Mouse (Mus musculus) limb, embryonic 10.5 days (tissue): Measurements from ENCODE around the gene Baiap2l2. TPM values are rescaled to one million over a fixed set of nuclear protein-coding genes. Genes with fewer than 3 reads are reported as not detected.

Source experiments
- DNase-seq: peaks from one replicate; pipeline ENCODE4 v3.0.0-alpha.2; 2017; ENCODE audit warnings: low spot score
- H3K27ac ChIP-seq: fragments of 300-500 bp; sonication (generic); 2 replicates; pipeline ENCODE4 v1.5.1; 2016; ENCODE audit warnings: mild to moderate bottlenecking
- H3K27me3 ChIP-seq: fragments of 300-500 bp; sonication (generic); 2 replicates; pipeline ENCODE4 v1.6.1; 2016; ENCODE audit warnings: low read depth, mild to moderate bottlenecking; ENCODE audit not compliant: poor library complexity, severe bottlenecking
- H3K36me3 ChIP-seq: fragments of 300-500 bp; sonication (generic); 2 replicates; pipeline ENCODE4 v1.6.1; 2016; ENCODE audit warnings: mild to moderate bottlenecking, moderate library complexity
- H3K4me1 ChIP-seq: fragments of 300-500 bp; sonication (generic); 2 replicates; pipeline ENCODE4 v1.6.1; 2016
- H3K4me3 ChIP-seq: fragments of 300-500 bp; sonication (generic); 2 replicates; pipeline ENCODE4 v1.5.1; 2016; ENCODE audit warnings: mild to moderate bottlenecking, moderate library complexity
- H3K9me3 ChIP-seq: fragments of 300-500 bp; sonication (generic); replicated peaks from 2 replicates; pipeline ENCODE4 v1.6.1; 2016; ENCODE audit warnings: mild to moderate bottlenecking
- WGBS: fragments of 180-500 bp; shearing (Covaris S2); methylation state at CpG from one replicate; pipeline ENCODE4 v1.1.7; 2016; 5-methylcytosine and 5-hydroxymethylcytosine counted together
- polyA plus RNA-seq: library from polyadenylated mRNA; unstranded; fragments of >200 nt; fragmentation: Nextera tagmentation; extraction: Ambion mirVana; gene quantifications from 2 replicates; pipeline ENCODE4 v1.2.1, GENCODE M21; 2016

Baiap2l2 gene
- polyA plus RNA-seq, 1 experiment from 2014 or later, result 3.1 TPM

GRCm38 (mm10) chr15:79213591-79213990 is 71.7 kb downstream of the Baiap2l2 start:
- Histone ChIP-seq H3K27ac (peak overlapping the region; percentile 65), H3K4me3 (no peak overlapping the region), H3K27me3 (no peaks in the 10 kb centered on the region), H3K36me3 (no peaks in the 10 kb centered on the region), H3K9me3 (no peaks in the 10 kb centered on the region), H3K4me1 (0 out of 2 replicates have a peak, but pooled peaks cover 6% of the 10 kb centered on the region)
- 81% methylated on average over 6 of the region's 6 CpGs for WGBS
- DNase-seq, result no peak

- WGBS, result 85% methylated on average over 26 of the region's 26 CpGs
- H3K27me3 ChIP-seq, result no peaks in the 10 kb centered on the region
- peak overlapping the region; percentile 65 for H3K27ac ChIP-seq
- H3K36me3 ChIP-seq, result no peaks in the 10 kb centered on the region
- 0 out of 2 replicates have a peak, but pooled peaks cover 6% of the 10 kb centered on the region for H3K4me1 ChIP-seq
- H3K9me3 ChIP-seq, result no peaks in the 10 kb centered on the region
- no peak overlapping the region for H3K4me3 ChIP-seq
- no peak for DNase-seq
Measured at GRCm38 (mm10) chr15:79212750-79213446, 72.4 kb downstream of the Baiap2l2 start.

- H3K36me3 ChIP-seq, result no peaks in the 10 kb centered on the region
- DNase-seq, result no peak
- no peaks in the 10 kb centered on the region for H3K27me3 ChIP-seq
- 0 out of 2 replicates have a peak, but pooled peaks cover 4% of the 10 kb centered on the region for H3K4me1 ChIP-seq
- H3K27ac ChIP-seq, result no peak overlapping the region
- no peaks in the 10 kb centered on the region for H3K9me3 ChIP-seq
- WGBS, result 71% methylated on average over 2 of the region's 2 CpGs
- no peak overlapping the region for H3K4me3 ChIP-seq
Measured at GRCm38 (mm10) chr15:79210357-79210756, 75.0 kb downstream of the Baiap2l2 start.

GRCm38 (mm10) chr15:79208758-79209439 is 76.4 kb downstream of the Baiap2l2 start:
- WGBS, result 80% methylated on average over 27 of the region's 27 CpGs
- DNase-seq, result no peak
- Histone ChIP-seq H3K27ac (no peak overlapping the region), H3K27me3 (0 out of 2 replicates have a peak, but pooled peaks cover 2% of the 10 kb centered on the region), H3K36me3 (no peaks in the 10 kb centered on the region), H3K9me3 (no peaks in the 10 kb centered on the region), H3K4me1 (no peaks in the 10 kb centered on the region), H3K4me3 (no peak overlapping the region)

GRCm38 (mm10) chr15:79208211-79208610 is 77.1 kb downstream of the Baiap2l2 start:
- no peaks in the 10 kb centered on the region for H3K36me3 ChIP-seq
- 81% methylated on average over 6 of the region's 6 CpGs for WGBS

More at GRCm38 (mm10) chr15:79208211-79208610, 77.1 kb downstream of the Baiap2l2 start:
- no peak for DNase-seq
- Histone ChIP-seq H3K27ac (no peak overlapping the region), H3K9me3 (no peaks in the 10 kb centered on the region), H3K27me3 (peaks cover 8% of the 10 kb centered on the region), H3K4me3 (no peak overlapping the region), H3K4me1 (no peaks in the 10 kb centered on the region)

Other genes starting within 250 kb of the Baiap2l2 start
- gene Galr3, start 243.7 kb downstream of the Baiap2l2 start, polyA plus RNA-seq, result 0.13 TPM in 1 of 2 replicates, not detected in the other
- 73.8 and 77.9 TPM in 2 replicates for gene Ankrd54, start 222.6 kb downstream of the Baiap2l2 start, polyA plus RNA-seq
- 278 and 295 TPM in 2 replicates for gene Eif3l, start 210.4 kb downstream of the Baiap2l2 start, polyA plus RNA-seq
- 6.8 and 9.7 TPM in 2 replicates for gene Micall1, start 176.6 kb downstream of the Baiap2l2 start, polyA plus RNA-seq
- 351 and 426 TPM in 2 replicates for gene Polr2f, start 144.5 kb downstream of the Baiap2l2 start, polyA plus RNA-seq
- 5.2 and 5.7 TPM in 2 replicates for gene 1700088E04Rik, start 144.3 kb downstream of the Baiap2l2 start, polyA plus RNA-seq
- 0.75 and 1.8 TPM in 2 replicates for gene Sox10, start 120.3 kb downstream of the Baiap2l2 start, polyA plus RNA-seq
- gene Pick1, start 56.4 kb downstream of the Baiap2l2 start, polyA plus RNA-seq, result 38.3 and 52.5 TPM in 2 replicates
- gene Gm49486, start 56.1 kb downstream of the Baiap2l2 start, polyA plus RNA-seq, result 0.11 and 0.48 TPM in 2 replicates
- gene Slc16a8, start 30.8 kb downstream of the Baiap2l2 start, polyA plus RNA-seq, result 0.16 TPM in 1 of 2 replicates, not detected in the other
- 17.0 and 18.2 TPM in 2 replicates for gene Pla2g6, start 42.9 kb upstream of the Baiap2l2 start, polyA plus RNA-seq
- 1.2 and 1.5 TPM in 2 replicates for gene Maff, start 61.1 kb upstream of the Baiap2l2 start, polyA plus RNA-seq
- gene Tmem184b, start 118.0 kb upstream of the Baiap2l2 start, polyA plus RNA-seq, result 63.5 and 74.8 TPM in 2 replicates
- 152 and 170 TPM in 2 replicates for gene Csnk1e, start 170.0 kb upstream of the Baiap2l2 start, polyA plus RNA-seq
- not detected in 2 replicates for gene Kcnj4, start 219.7 kb upstream of the Baiap2l2 start, polyA plus RNA-seq
- 4.2 and 9.4 TPM in 2 replicates for gene Kdelr3, start 230.9 kb upstream of the Baiap2l2 start, polyA plus RNA-seq